Mouse (Mus musculus) heart, adult 2 months (tissue): ENCODE data around the gene Socs3.

Experiments used
- CTCF ChIP-seq: fragments of 200-600 bp; IDR thresholded peaks from 2 replicates; pipeline ENCODE4 v1.8.1; 2022; ENCODE audit warnings: antibody characterized with exemption, mild to moderate bottlenecking, moderate library complexity
- EP300 ChIP-seq: fragments of 200-500 bp; IDR thresholded peaks from 2 replicates; pipeline ENCODE4 v1.6.1; 2011; ENCODE audit warnings: low read depth, low read length, control low read depth; ENCODE audit not compliant: insufficient read depth

DNA sequence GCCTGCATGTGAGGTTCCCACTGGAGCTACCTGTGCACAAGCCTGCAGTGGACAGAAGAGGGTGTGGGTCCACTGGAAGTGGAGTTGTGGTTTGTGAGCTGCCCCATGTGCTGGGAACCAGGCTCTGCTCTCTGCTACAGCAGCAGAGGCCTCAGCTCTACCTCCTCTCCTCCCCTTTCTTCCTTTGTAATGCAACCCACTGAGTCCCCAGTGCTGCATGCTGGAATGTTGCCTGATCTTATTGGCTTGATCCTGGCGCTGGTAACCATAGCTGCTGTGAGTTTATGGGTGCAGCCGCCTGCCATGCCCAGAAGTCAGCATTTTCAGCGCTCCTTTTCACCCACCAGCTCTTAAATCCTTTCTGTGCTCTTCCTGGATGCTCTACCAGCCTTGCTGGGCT lies 26.2 kb upstream of the Socs3 start:
- TF ChIP-seq EP300 (no peak), CTCF (no peak)
